Mouse (Mus musculus) embryonic facial prominence, embryonic 11.5 days (tissue): ENCODE data around the gene Abhd17a. TPM values are rescaled to one million over a fixed set of nuclear protein-coding genes. Genes with fewer than 3 reads are reported as not detected.

Source experiments
- ATAC-seq: fragments of 200-750 bp; cut with Nextera tagmentation; replicated peaks from 2 replicates; pipeline ENCODE4 v1.8.0; 2017; ENCODE audit warnings: low read depth; ENCODE audit not compliant: insufficient number of reproducible peaks, low FRiP score, low TSS enrichment
- DNase-seq: peaks from one replicate; pipeline ENCODE4 v3.0.0-alpha.2; 2015; ENCODE audit warnings: low spot score
- H3K27ac ChIP-seq: fragments of 300-500 bp; sonication (generic); replicated peaks from 2 replicates; pipeline ENCODE4 v1.5.1; 2014; ENCODE audit warnings: mild to moderate bottlenecking, low read depth, low read length, control low read depth
- H3K27me3 ChIP-seq: fragments of 300-500 bp; sonication (generic); 2 replicates; pipeline ENCODE4 v1.6.1; 2014; ENCODE audit warnings: mild to moderate bottlenecking, low read length, moderate library complexity, mixed read lengths; ENCODE audit not compliant: control insufficient read depth, insufficient read depth
- H3K36me3 ChIP-seq: fragments of 300-500 bp; sonication (generic); replicated peaks from 2 replicates; pipeline ENCODE4 v1.6.1; 2014; ENCODE audit warnings: low read depth, mild to moderate bottlenecking, low read length, moderate library complexity, mixed read lengths; ENCODE audit not compliant: control insufficient read depth, insufficient read depth
- H3K4me1 ChIP-seq: fragments of 300-500 bp; sonication (generic); 2 replicates; pipeline ENCODE4 v1.6.1; 2014; ENCODE audit warnings: low read length, mixed read lengths; ENCODE audit not compliant: control insufficient read depth, insufficient read depth
- H3K4me2 ChIP-seq: fragments of 300-500 bp; sonication (generic); 2 replicates; pipeline ENCODE4 v1.6.1; 2014; ENCODE audit warnings: low read depth, mild to moderate bottlenecking, control low read depth, low read length, moderate library complexity
- H3K4me3 ChIP-seq: fragments of 300-500 bp; sonication (generic); 2 replicates; pipeline ENCODE4 v1.5.1; 2014; ENCODE audit warnings: low read depth, low read length, control low read depth
- H3K9ac ChIP-seq: fragments of 300-500 bp; sonication (generic); replicated peaks from 2 replicates; pipeline ENCODE4 v1.6.1; 2014; ENCODE audit warnings: mild to moderate bottlenecking, control low read depth, low read length
- H3K9me3 ChIP-seq: fragments of 300-500 bp; sonication (generic); replicated peaks from 2 replicates; pipeline ENCODE4 v1.6.1; 2016; ENCODE audit warnings: mild to moderate bottlenecking, low read length, inconsistent platforms, mixed read lengths; ENCODE audit not compliant: control insufficient read depth
- WGBS: fragments of 180-500 bp; shearing (Covaris S2); extraction: QIAGEN DNeasy Blood & Tissue Kit; methylation state at CpG from one replicate; pipeline ENCODE4 v1.1.7; 2014; 5-methylcytosine and 5-hydroxymethylcytosine counted together
- polyA plus RNA-seq: library from polyadenylated mRNA; unstranded; fragments of >200 nt; fragmentation: Nextera tagmentation; extraction: Ambion mirVana; gene quantifications from 2 replicates; pipeline ENCODE4 v1.2.1, GENCODE M21; 2014

The Abhd17a gene
- polyA plus RNA-seq, 1 experiment from 2014 or later, result 94.8 TPM

GRCm38 (mm10) chr10:80621940-80622660 lies 32.0 kb upstream of the Abhd17a start:
- Histone ChIP-seq H3K4me3 (peak overlapping the region; percentile 90), H3K36me3 (no peaks in the 10 kb centered on the region), H3K4me2 (peak overlapping the region; percentile 60), H3K27ac (peak overlapping the region; percentile 78), H3K4me1 (peaks cover 4% of the 10 kb centered on the region; the same call in 1 of the 2 replicates), H3K27me3 (no peaks in the 10 kb centered on the region), H3K9ac (peak overlapping the region; percentile 84), H3K9me3 (no peaks in the 10 kb centered on the region)
- under 1% methylated on average over 64 of the region's 64 CpGs for WGBS
- ATAC-seq (peak; percentile 91), DNase-seq (peak; percentile 100)

- no peaks in the 10 kb centered on the region for H3K36me3 ChIP-seq
- ATAC-seq, result no peak
These were observed 31.5 kb upstream of the Abhd17a start for GRCm38 (mm10) chr10:80621690-80621939.

GRCm38 (mm10) chr10:80620796-80621689 lies 30.9 kb upstream of the Abhd17a start:
- H3K4me1 ChIP-seq, result peaks cover 4% of the 10 kb centered on the region; the same call in 1 of the 2 replicates
- peak overlapping the region; percentile 60 for H3K4me2 ChIP-seq
- H3K27ac ChIP-seq, result 0 out of 2 replicates have a peak overlapping the region, but pooled peaks have one; percentile 8
- peak overlapping the region; percentile 25 for H3K9ac ChIP-seq
- H3K36me3 ChIP-seq, result no peaks in the 10 kb centered on the region
- H3K27me3 ChIP-seq, result no peaks in the 10 kb centered on the region
- ATAC-seq (no peak), DNase-seq (no peak)
- H3K9me3 ChIP-seq, result no peaks in the 10 kb centered on the region
- peak overlapping the region; percentile 90 for H3K4me3 ChIP-seq
- 63% methylated on average over 16 of the region's 16 CpGs for WGBS

More at GRCm38 (mm10) chr10:80621690-80621939, 31.5 kb upstream of the Abhd17a start:
- WGBS, result 5% methylated on average over 9 of the region's 9 CpGs
- 0 out of 2 replicates have a peak overlapping the region, but pooled peaks have one; percentile 8 for H3K27ac ChIP-seq
- H3K9ac ChIP-seq, result peak overlapping the region; percentile 25
- H3K4me3 ChIP-seq, result peak overlapping the region; percentile 90
- no peaks in the 10 kb centered on the region for H3K9me3 ChIP-seq
- peak overlapping the region; percentile 60 for H3K4me2 ChIP-seq
- peaks cover 4% of the 10 kb centered on the region; the same call in 1 of the 2 replicates for H3K4me1 ChIP-seq
- no peak for DNase-seq
- H3K27me3 ChIP-seq, result no peaks in the 10 kb centered on the region

- no peaks in the 10 kb centered on the region; the same call in 1 of the 2 replicates for H3K36me3 ChIP-seq
- DNase-seq (no peak), ATAC-seq (no peak)
- H3K9me3 ChIP-seq, result no peaks in the 10 kb centered on the region
- 87% methylated on average over 9 of the region's 9 CpGs for whole genome bisulfite sequencing
- H3K27ac ChIP-seq, result no peak overlapping the region
- H3K9ac ChIP-seq, result no peak overlapping the region
- no peak overlapping the region for H3K4me2 ChIP-seq
- no peak overlapping the region for H3K4me3 ChIP-seq
- peaks cover 4% of the 10 kb centered on the region; the same call in 1 of the 2 replicates for H3K4me1 ChIP-seq
- no peaks in the 10 kb centered on the region for H3K27me3 ChIP-seq
These were observed 30.2 kb upstream of the Abhd17a start for GRCm38 (mm10) chr10:80620365-80620764.

GRCm38 (mm10) chr10:80619465-80620244 lies 29.5 kb upstream of the Abhd17a start:
- Histone ChIP-seq H3K4me2 (no peak overlapping the region), H3K27me3 (no peaks in the 10 kb centered on the region), H3K36me3 (no peaks in the 10 kb centered on the region; the same call in 1 of the 2 replicates), H3K27ac (no peak overlapping the region), H3K9ac (no peak overlapping the region), H3K9me3 (no peaks in the 10 kb centered on the region), H3K4me1 (peaks cover 4% of the 10 kb centered on the region; the same call in 1 of the 2 replicates), H3K4me3 (no peak overlapping the region)
- DNase-seq (peak; percentile 28), ATAC-seq (no peak)
- 35% methylated on average over 8 of the region's 8 CpGs for WGBS

GRCm38 (mm10) chr10:80618181-80618580 lies 28.0 kb upstream of the Abhd17a start:
- H3K36me3 ChIP-seq, result no peaks in the 10 kb centered on the region; the same call in 1 of the 2 replicates
- no peaks in the 10 kb centered on the region for H3K9me3 ChIP-seq
- no peak overlapping the region for H3K4me3 ChIP-seq
- no peak overlapping the region for H3K27ac ChIP-seq
- no peak overlapping the region for H3K4me2 ChIP-seq
- 75% methylated on average over 9 of the region's 9 CpGs for WGBS
- ATAC-seq, result no peak
- H3K4me1 ChIP-seq, result no peaks in the 10 kb centered on the region
- no peak overlapping the region for H3K9ac ChIP-seq
- no peaks in the 10 kb centered on the region for H3K27me3 ChIP-seq
- DNase-seq, result no peak

GRCm38 (mm10) chr10:80614351-80614750 lies 24.2 kb upstream of the Abhd17a start:
- ATAC-seq, result no peak
- Histone ChIP-seq H3K27ac (no peak overlapping the region), H3K9me3 (no peaks in the 10 kb centered on the region), H3K4me2 (no peak overlapping the region), H3K4me1 (no peaks in the 10 kb centered on the region), H3K36me3 (peaks cover 5% of the 10 kb centered on the region), H3K27me3 (no peaks in the 10 kb centered on the region), H3K9ac (no peak overlapping the region), H3K4me3 (no peak overlapping the region)
- no peak for DNase-seq
- WGBS, result 92% methylated on average over 6 of the region's 6 CpGs
